In the genomic region with DNA sequence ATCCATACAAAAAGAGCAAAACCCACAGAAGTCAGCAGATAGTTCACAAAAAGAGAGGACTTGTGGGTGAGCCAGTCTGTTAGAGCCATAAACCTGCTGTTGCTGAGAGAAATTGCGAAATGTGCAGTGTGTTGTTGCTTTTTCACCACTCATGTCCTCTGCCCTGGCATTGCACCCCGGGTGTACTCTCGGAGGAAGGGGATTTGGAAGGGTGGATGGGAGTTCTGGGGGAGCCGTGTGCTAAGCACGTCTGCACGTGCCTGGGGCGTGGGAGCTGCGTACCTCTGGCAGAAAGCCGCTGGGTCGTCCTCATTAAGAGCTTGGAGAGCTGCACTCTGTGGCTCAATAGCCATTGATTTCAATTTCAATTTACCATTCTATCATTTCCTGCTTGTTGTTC, we compare ENCODE assay signal across 11 mouse cellular contexts.
DNase-seq lines count a peak whose midpoint lies in the region; ATAC-seq lines count a peak whose summit lies in the region.
"Had no signal": no experiment of that assay in that cellular context is flagged by ENCODE, and none has a peak within 500 bp of the region (broad histone marks: within the 10 kb centered on the region; RNA-seq: fewer than 3 reads in every experiment).

No protein-coding gene starts in this region.

- peak; percentile 45; the same call in 1 of the 2 replicates for ATAC-seq in intestine, embryonic 16.5 days
- ATAC-seq in heart, embryonic 11.5 days (replicated peaks; ENCODE audit: insufficient number of reproducible peaks, low FRiP score, low TSS enrichment): no peak
- ATAC-seq: activated CD4-positive, CD25-positive, alpha-beta regulatory T cell, adult 4 months had no signal

- no peaks in the 10 kb centered on the region for H3K27me3 ChIP-seq in intestine, embryonic 16.5 days (replicated peaks; ENCODE audit: control insufficient read depth, insufficient read depth, low read length)
- H3K27me3 ChIP-seq in heart, embryonic 11.5 days (ENCODE audit: control insufficient read depth, insufficient read depth, low read length): no peaks in the 10 kb centered on the region
- H3K27me3 ChIP-seq: liver, embryonic 13.5 days had no signal

- WGBS in intestine, embryonic 16.5 days: 75% methylated on average over 10 of the region's 10 CpGs
- WGBS in heart, embryonic 11.5 days (ENCODE audit: insufficient replicate concordance): 83% methylated on average over 10 of the region's 10 CpGs

- H3K36me3 ChIP-seq in intestine, embryonic 16.5 days (ENCODE audit: control insufficient read depth, insufficient read depth, low read length): no peaks in the 10 kb centered on the region
- H3K36me3 ChIP-seq in heart, embryonic 11.5 days (ENCODE audit: control insufficient read depth, insufficient read depth, low read length): no peaks in the 10 kb centered on the region; the same call in 1 of the 2 replicates
- H3K36me3 ChIP-seq: liver, embryonic 13.5 days had no signal

- intact Hi-C loops in left cerebral cortex, postnatal 14 days (cut with DNase I): no loop called here

- H3K9me3 ChIP-seq in intestine, embryonic 16.5 days (ENCODE audit: control insufficient read depth, low read length): no peaks in the 10 kb centered on the region
- no peaks in the 10 kb centered on the region for H3K9me3 ChIP-seq in heart, embryonic 11.5 days (replicated peaks; ENCODE audit: control insufficient read depth, low read length)
- H3K9me3 ChIP-seq: liver, embryonic 13.5 days had no signal

- H3K27ac ChIP-seq in intestine, embryonic 16.5 days (ENCODE audit: low read length): no peak overlapping the region; the same call in 1 of the 2 replicates
- H3K27ac ChIP-seq in heart, embryonic 11.5 days (ENCODE audit: low read depth, low read length): no peak overlapping the region
- H3K27ac ChIP-seq: liver, embryonic 13.5 days had no signal

- no peak overlapping the region for H3K4me3 ChIP-seq in intestine, embryonic 16.5 days (ENCODE audit: low read length)
- H3K4me3 ChIP-seq in heart, embryonic 11.5 days (ENCODE audit: low read depth, low read length): no peak overlapping the region
- H3K4me3 ChIP-seq: liver, embryonic 13.5 days had no signal

- peaks cover 16% of the 10 kb centered on the region for H3K4me1 ChIP-seq in intestine, embryonic 16.5 days (ENCODE audit: control insufficient read depth, insufficient read depth, low read length)
- 0 out of 2 replicates have a peak, but pooled peaks cover 5% of the 10 kb centered on the region for H3K4me1 ChIP-seq in heart, embryonic 11.5 days (ENCODE audit: control insufficient read depth, insufficient read depth, low read length)

- DNase-seq in gastrocnemius, adult 18-20 months (ENCODE audit: low spot score): peak; percentile 27
- no peak for DNase-seq in gastrocnemius, postnatal 10 days
- DNase-seq in retina, postnatal 1 day: peak; percentile 24
- DNase-seq in retina, embryonic 14.5 days (ENCODE audit: low spot score): no peak
- DNase-seq in MN1 (ENCODE audit: low spot score): no peak
- DNase-seq in left cerebral cortex, postnatal 14 days (ENCODE audit: low spot score in 2 of 2): no peak
- DNase-seq: kidney, adult 9 months; liver, embryonic 13.5 days had no signal

- no peak overlapping the region for H3K9ac ChIP-seq in intestine, embryonic 16.5 days (ENCODE audit: low read depth, low read length)
- no peak overlapping the region for H3K9ac ChIP-seq in heart, embryonic 11.5 days (ENCODE audit: low read depth, low read length)
- H3K9ac ChIP-seq: liver, embryonic 13.5 days had no signal

- no peak overlapping the region for H3K4me2 ChIP-seq in intestine, embryonic 16.5 days (ENCODE audit: low read depth, low read length)
- no peak overlapping the region for H3K4me2 ChIP-seq in heart, embryonic 11.5 days
- H3K4me2 ChIP-seq: liver, embryonic 13.5 days had no signal

Comparison
In these comparisons a context has a peak if more than half of its experiments do, and no peak if none do; other contexts are left out.
1. DNase-seq: peak in gastrocnemius, adult 18-20 months (single experiment) and retina, postnatal 1 day (single experiment); none in gastrocnemius, postnatal 10 days (single experiment), retina, embryonic 14.5 days (single experiment), MN1 (single experiment) and left cerebral cortex, postnatal 14 days (0 of 2).